ENCODE assay signal across 9 mouse cellular contexts in the genomic region with DNA sequence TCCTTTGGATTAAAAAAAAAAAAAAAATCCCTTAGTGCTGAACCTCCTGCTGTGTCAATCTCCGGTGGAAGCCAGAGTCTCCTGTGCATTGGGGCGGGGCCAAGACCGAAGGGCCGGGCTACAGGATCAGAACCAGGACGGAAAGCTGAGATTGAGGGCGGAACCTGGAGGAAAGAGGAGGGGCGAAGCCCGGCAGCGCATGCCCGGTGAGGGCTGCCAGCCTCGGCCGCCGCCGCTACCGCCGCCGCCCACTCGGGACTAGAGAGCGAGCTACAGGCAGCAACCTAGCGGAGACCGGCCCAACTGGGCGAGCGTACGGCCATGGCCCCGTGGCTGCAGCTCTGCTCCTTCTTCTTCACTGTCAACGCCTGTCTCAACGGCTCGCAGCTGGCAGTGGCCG. TPM values are rescaled to one million over a fixed set of nuclear protein-coding genes. Genes with fewer than 3 reads are reported as not detected.
DNase-seq lines count a peak whose midpoint lies in the region; ATAC-seq lines count a peak whose summit lies in the region.
"Had no signal": no experiment of that assay in that cellular context is flagged by ENCODE, and none has a peak within 500 bp of the region (broad histone marks: within the 10 kb centered on the region; RNA-seq: fewer than 3 reads in every experiment).

TSS of gene Il17rd (plus strand) at position 159 of the 400 bp plus-strand sequence.

- peak within 1 kb of the TSS; percentile 82 for H3K9ac ChIP-seq in forebrain, embryonic 11.5 days (ENCODE audit: low read length)
- peak within 1 kb of the TSS; percentile 72 for H3K9ac ChIP-seq in heart, embryonic 15.5 days
- H3K9ac ChIP-seq in liver, embryonic 13.5 days, result peak within 1 kb of the TSS; percentile 33; the same call in 1 of the 2 replicates
- peak within 1 kb of the TSS; percentile 78 for H3K9ac ChIP-seq in stomach, embryonic 15.5 days

- H3K9me3 ChIP-seq in forebrain, embryonic 11.5 days (ENCODE audit: control insufficient read depth, low read length), result no peaks in the 10 kb centered on the region
- H3K9me3 ChIP-seq in heart, embryonic 15.5 days (replicated peaks), result no peaks in the 10 kb centered on the region
- no peaks in the 10 kb centered on the region for H3K9me3 ChIP-seq in liver, embryonic 13.5 days (replicated peaks)
- H3K9me3 ChIP-seq in stomach, embryonic 15.5 days, result no peaks in the 10 kb centered on the region
- H3K9me3 ChIP-seq: G1E had no signal

- peak within 1 kb of the TSS; percentile 87 for H3K4me2 ChIP-seq in forebrain, embryonic 11.5 days (ENCODE audit: low read depth, low read length, severe bottlenecking)
- H3K4me2 ChIP-seq in heart, embryonic 15.5 days, result peak within 1 kb of the TSS; percentile 97
- peak within 1 kb of the TSS; percentile 86 for H3K4me2 ChIP-seq in liver, embryonic 13.5 days
- H3K4me2 ChIP-seq in stomach, embryonic 15.5 days, result peak within 1 kb of the TSS; percentile 96

- H3K4me1 ChIP-seq in forebrain, embryonic 11.5 days (replicated peaks; ENCODE audit: control insufficient read depth, insufficient read depth, low read length), result peaks cover 3% of the 10 kb centered on the region
- H3K4me1 ChIP-seq in heart, embryonic 15.5 days (replicated peaks), result peaks cover 24% of the 10 kb centered on the region
- peaks cover 12% of the 10 kb centered on the region for H3K4me1 ChIP-seq in liver, embryonic 13.5 days (replicated peaks)
- peaks cover 15% of the 10 kb centered on the region for H3K4me1 ChIP-seq in stomach, embryonic 15.5 days

- peak within 1 kb of the TSS; percentile 81 for H3K27ac ChIP-seq in forebrain, embryonic 11.5 days (ENCODE audit: low read depth, low read length)
- H3K27ac ChIP-seq in heart, embryonic 15.5 days, result peak within 1 kb of the TSS; percentile 60
- H3K27ac ChIP-seq in liver, embryonic 13.5 days, result no peak within 1 kb of the TSS
- peak within 1 kb of the TSS; percentile 83 for H3K27ac ChIP-seq in stomach, embryonic 15.5 days

- no peaks in the 10 kb centered on the region for H3K36me3 ChIP-seq in forebrain, embryonic 11.5 days (ENCODE audit: control insufficient read depth, insufficient read depth, low read length)
- H3K36me3 ChIP-seq in heart, embryonic 15.5 days, result no peaks in the 10 kb centered on the region
- H3K36me3 ChIP-seq in liver, embryonic 13.5 days, result no peaks in the 10 kb centered on the region
- no peaks in the 10 kb centered on the region for H3K36me3 ChIP-seq in stomach, embryonic 15.5 days
- H3K36me3 ChIP-seq: G1E had no signal

- DNase-seq in B cell, adult 2 months, result peak; percentile 68 to 83
- DNase-seq in brain, embryonic 18.5 days (ENCODE audit: low read depth, low spot score), result peak; percentile 64
- peak; percentile 95 for DNase-seq in forebrain, embryonic 11.5 days (ENCODE audit: low spot score)
- DNase-seq in kidney, postnatal 25 days, result peak; percentile 96 to 97
- peak; percentile 10 for DNase-seq in liver, embryonic 13.5 days
- peak; percentile 89 for DNase-seq in neural tube, embryonic 10.5 days (ENCODE audit: extremely low spot score, low spot score)

- H3K27me3 ChIP-seq in forebrain, embryonic 11.5 days (ENCODE audit: control insufficient read depth, insufficient read depth, low read length), result no peaks in the 10 kb centered on the region; the same call in 1 of the 2 replicates
- no peaks in the 10 kb centered on the region for H3K27me3 ChIP-seq in heart, embryonic 15.5 days
- H3K27me3 ChIP-seq in liver, embryonic 13.5 days, result peaks cover 67% of the 10 kb centered on the region
- H3K27me3 ChIP-seq in stomach, embryonic 15.5 days (replicated peaks), result no peaks in the 10 kb centered on the region

- ATAC-seq in forebrain, embryonic 11.5 days (replicated peaks; ENCODE audit: low FRiP score), result peak; percentile 94
- ATAC-seq in heart, embryonic 15.5 days (replicated peaks; ENCODE audit: insufficient number of reproducible peaks, insufficient read depth, low FRiP score, low read depth), result peak; percentile 92
- peak; percentile 53 for ATAC-seq in liver, embryonic 13.5 days (ENCODE audit: low read depth)
- peak; percentile 96 for ATAC-seq in stomach, embryonic 15.5 days (ENCODE audit: insufficient read depth, low FRiP score, low read depth)

- peak within 1 kb of the TSS; percentile 83 for H3K4me3 ChIP-seq in forebrain, embryonic 11.5 days (ENCODE audit: low read depth, low read length)
- H3K4me3 ChIP-seq in heart, embryonic 15.5 days, result peak within 1 kb of the TSS; percentile 78
- H3K4me3 ChIP-seq in liver, embryonic 13.5 days (replicated peaks), result peak within 1 kb of the TSS; percentile 67
- peak within 1 kb of the TSS; percentile 97 for H3K4me3 ChIP-seq in stomach, embryonic 15.5 days (replicated peaks)

- WGBS in forebrain, embryonic 11.5 days, result 0% methylated on average over 29 of the region's 29 CpGs
- WGBS in heart, embryonic 15.5 days, result 1% methylated on average over 27 of the region's 29 CpGs
- 1% methylated on average over 29 of the region's 29 CpGs for WGBS in liver, embryonic 13.5 days (ENCODE audit: insufficient replicate concordance)
- WGBS in stomach, embryonic 15.5 days, result 0% methylated on average over 26 of the region's 29 CpGs

RNA-seq across cellular contexts. Expression of gene Il17rd, which starts in this region (rescaled TPM):
- polyA plus RNA-seq in forebrain, embryonic 11.5 days (2014; fragmentation: Nextera tagmentation; extraction: Ambion mirVana), result 7.2 and 7.8 TPM in 2 replicates
- polyA plus RNA-seq in heart, embryonic 15.5 days (2015; fragmentation: Nextera tagmentation; extraction: Ambion mirVana), result 1.1 and 1.2 TPM in 2 replicates
- 0.09 and 0.17 TPM in 2 replicates for polyA plus RNA-seq in liver, embryonic 13.5 days (2015; fragmentation: Nextera tagmentation; extraction: Ambion mirVana)
- 3.0 and 3.2 TPM in 2 replicates for polyA plus RNA-seq in stomach, embryonic 15.5 days (2015; fragmentation: Nextera tagmentation; extraction: Ambion mirVana)
- polyA plus RNA-seq: G1E had no signal

Comparison
In these comparisons a context has a peak if more than half of its experiments do, and no peak if none do; other contexts are left out.
1. Peak in DNase-seq, ATAC-seq, H3K4me3 ChIP-seq, H3K9ac ChIP-seq and H3K4me2 ChIP-seq in liver, embryonic 13.5 days; RNA of the gene not detected or under 1 TPM.
2. DNase-seq: peak in every context shown above with its lines; median percentile 96 in kidney, postnatal 25 days; 95 in forebrain, embryonic 11.5 days; 89 in neural tube, embryonic 10.5 days; 76 in B cell, adult 2 months; 64 in brain, embryonic 18.5 days; 10 in liver, embryonic 13.5 days.